Mouse (Mus musculus): ENCODE results near the gene Dnajc16. TPM values are rescaled to one million over a fixed set of nuclear protein-coding genes. Genes with fewer than 3 reads are reported as not detected.

Dnajc16 gene
- polyA plus RNA-seq, 1 experiment, result 9.1 TPM

DNA sequence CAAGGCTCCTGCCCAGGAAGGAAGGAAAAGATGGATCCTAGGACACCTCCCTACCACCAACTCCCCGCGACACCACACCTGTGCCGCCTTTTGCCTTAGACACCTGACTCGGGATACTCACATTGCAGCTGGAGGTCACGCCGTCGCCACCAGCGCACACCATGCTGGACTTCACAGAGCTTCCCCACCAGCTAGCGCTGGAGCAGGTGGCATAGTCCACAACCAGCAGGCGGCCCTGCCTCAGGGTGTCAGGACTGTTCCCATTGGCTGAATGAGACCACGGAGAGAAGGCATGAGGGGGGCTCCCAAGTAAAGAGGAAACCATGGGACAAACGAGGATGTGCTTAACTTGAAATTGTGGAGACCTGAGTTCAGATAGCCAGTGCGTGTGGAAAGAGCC lies 28.1 kb upstream of the Dnajc16 start:
- Histone ChIP-seq H3K9ac (ENCODE audit: low read depth, poor library complexity, severe bottlenecking) (no peak overlapping the region), H3K27me3 (ENCODE audit: control insufficient read depth, insufficient read depth, low read length, poor library complexity, severe bottlenecking) (no peaks in the 10 kb centered on the region), H3K4me1 (ENCODE audit: control insufficient read depth, insufficient read depth, low read length) (no peaks in the 10 kb centered on the region), H3K4me3 (ENCODE audit: low read depth, low read length) (no peak overlapping the region), H3K36me3 (ENCODE audit: control insufficient read depth, insufficient read depth, low read length, poor library complexity, severe bottlenecking) (no peaks in the 10 kb centered on the region), H3K9me3 (replicated peaks; ENCODE audit: control insufficient read depth, insufficient read depth, low read length, poor library complexity, severe bottlenecking) (no peaks in the 10 kb centered on the region), H3K27ac (ENCODE audit: insufficient read depth, low read length) (no peak overlapping the region)
- TF ChIP-seq EP300 (IDR thresholded peaks at IDR 0.05; ENCODE audit: insufficient read depth, low read depth, low read length) (no peak), POLR2A (IDR thresholded peaks at IDR 0.05; ENCODE audit: insufficient read depth, low read length) (no peak), CTCF (IDR thresholded peaks at IDR 0.05; ENCODE audit: low read depth, low read length) (no peak)

DNA sequence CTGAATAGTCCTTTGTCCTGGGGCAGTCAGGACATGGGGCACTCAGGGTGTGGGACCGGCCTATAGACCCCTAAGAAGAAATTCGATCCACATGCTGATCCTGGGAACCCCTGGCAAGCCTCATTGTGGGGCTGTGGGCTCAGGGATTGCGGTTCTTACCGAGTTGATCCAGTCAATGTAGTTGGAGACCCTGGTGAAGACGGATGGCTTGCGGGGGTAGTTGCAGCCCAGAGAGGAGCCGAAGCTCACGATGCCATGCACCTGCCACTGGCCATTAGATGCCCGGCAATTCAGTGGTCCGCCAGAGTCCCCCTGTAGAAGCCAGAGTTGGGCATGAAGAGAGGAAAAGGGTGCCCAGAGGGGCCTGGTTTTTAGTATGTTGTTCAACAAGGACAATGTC lies 27.0 kb upstream of the Dnajc16 start:
- TF ChIP-seq EP300 (IDR thresholded peaks at IDR 0.05; ENCODE audit: insufficient read depth, low read depth, low read length) (no peak), POLR2A (IDR thresholded peaks at IDR 0.05; ENCODE audit: insufficient read depth, low read length) (no peak), CTCF (IDR thresholded peaks at IDR 0.05; ENCODE audit: low read depth, low read length) (no peak)
- H3K9ac ChIP-seq (ENCODE audit: low read depth, poor library complexity, severe bottlenecking), result no peak overlapping the region
- H3K27me3 ChIP-seq (ENCODE audit: control insufficient read depth, insufficient read depth, low read length, poor library complexity, severe bottlenecking), result no peaks in the 10 kb centered on the region
- H3K36me3 ChIP-seq (ENCODE audit: control insufficient read depth, insufficient read depth, low read length, poor library complexity, severe bottlenecking), result no peaks in the 10 kb centered on the region
- no peak overlapping the region for H3K27ac ChIP-seq (ENCODE audit: insufficient read depth, low read length)
- H3K4me3 ChIP-seq (ENCODE audit: low read depth, low read length), result no peak overlapping the region
- H3K9me3 ChIP-seq (replicated peaks; ENCODE audit: control insufficient read depth, insufficient read depth, low read length, poor library complexity, severe bottlenecking), result no peaks in the 10 kb centered on the region
- no peaks in the 10 kb centered on the region for H3K4me1 ChIP-seq (ENCODE audit: control insufficient read depth, insufficient read depth, low read length)

DNA sequence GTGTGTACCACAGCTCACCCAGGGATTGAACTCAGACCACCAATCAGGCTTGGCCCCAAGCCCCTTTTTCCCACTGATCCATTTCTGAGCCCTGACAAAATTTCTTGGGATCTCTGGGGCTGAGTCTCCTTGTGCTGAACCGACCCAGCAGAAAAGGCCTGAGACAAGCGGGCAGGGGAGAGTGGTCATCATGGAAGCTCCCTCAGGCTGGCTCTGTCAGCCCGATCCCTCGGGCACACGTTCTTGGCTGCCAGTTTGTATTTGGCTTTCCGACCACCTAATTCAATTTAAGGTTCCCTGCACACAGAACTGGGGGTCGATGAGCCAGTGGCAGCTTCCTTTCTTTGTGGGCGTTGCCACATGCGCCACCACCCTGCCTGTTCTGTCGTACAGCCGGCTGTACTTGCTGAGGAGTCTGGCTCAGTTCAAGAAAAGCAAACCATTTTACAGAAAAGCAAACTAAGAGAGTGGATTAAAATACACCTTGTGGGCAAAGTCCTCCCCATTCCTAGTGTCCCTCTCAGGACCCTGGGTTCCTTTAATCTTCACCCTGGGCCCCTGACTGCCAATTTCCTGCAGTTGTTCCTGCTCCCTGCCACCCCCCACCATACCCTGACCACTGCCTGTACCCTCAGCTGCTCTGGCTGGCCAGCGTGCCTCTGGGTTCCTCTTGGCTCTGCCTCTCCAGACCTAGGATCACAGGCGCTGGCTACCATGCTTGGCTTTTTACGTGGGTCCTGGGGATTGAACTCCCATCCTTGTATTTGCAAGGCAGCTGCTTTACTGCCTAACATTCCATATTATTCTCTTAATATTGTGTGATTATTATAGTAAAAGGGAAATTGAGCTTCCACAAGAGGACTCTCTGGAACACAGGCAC lies 26.3 kb upstream of the Dnajc16 start:
- H3K4me1 ChIP-seq (ENCODE audit: control insufficient read depth, insufficient read depth, low read length), result no peaks in the 10 kb centered on the region
- no peak overlapping the region for H3K4me3 ChIP-seq (ENCODE audit: low read depth, low read length)
- no peaks in the 10 kb centered on the region for H3K27me3 ChIP-seq (ENCODE audit: control insufficient read depth, insufficient read depth, low read length, poor library complexity, severe bottlenecking)
- no peaks in the 10 kb centered on the region for H3K9me3 ChIP-seq (replicated peaks; ENCODE audit: control insufficient read depth, insufficient read depth, low read length, poor library complexity, severe bottlenecking)
- H3K27ac ChIP-seq (ENCODE audit: insufficient read depth, low read length), result no peak overlapping the region
- H3K9ac ChIP-seq (ENCODE audit: low read depth, poor library complexity, severe bottlenecking), result no peak overlapping the region
- TF ChIP-seq EP300 (IDR thresholded peaks at IDR 0.05; ENCODE audit: insufficient read depth, low read depth, low read length) (no peak), POLR2A (IDR thresholded peaks at IDR 0.05; ENCODE audit: insufficient read depth, low read length) (no peak), CTCF (IDR thresholded peaks at IDR 0.05; ENCODE audit: low read depth, low read length) (no peak)
- H3K36me3 ChIP-seq (ENCODE audit: control insufficient read depth, insufficient read depth, low read length, poor library complexity, severe bottlenecking), result no peaks in the 10 kb centered on the region

DNA sequence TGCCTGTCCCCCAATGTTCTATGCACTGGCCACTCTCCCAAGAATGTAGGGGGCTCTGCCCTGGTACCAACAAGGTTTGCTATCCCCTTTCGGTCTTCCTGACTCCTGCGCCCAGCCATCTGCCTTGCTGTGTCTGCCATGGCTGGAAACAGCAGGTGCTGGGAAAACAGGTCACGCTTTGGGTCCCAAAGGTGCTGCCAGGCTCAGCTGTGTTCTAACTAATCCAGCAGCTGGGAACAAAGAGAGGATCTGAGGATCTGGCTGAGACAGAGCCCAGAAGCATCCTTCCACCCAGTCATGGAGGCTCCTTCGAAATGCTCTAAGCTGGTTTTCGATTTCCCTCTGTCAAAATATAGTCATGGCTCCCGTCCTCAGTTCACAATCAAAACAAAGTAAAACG lies 25.5 kb upstream of the Dnajc16 start:
- Histone ChIP-seq H3K4me1 (ENCODE audit: control insufficient read depth, insufficient read depth, low read length) (no peaks in the 10 kb centered on the region), H3K4me3 (ENCODE audit: low read depth, low read length) (no peak overlapping the region), H3K9me3 (replicated peaks; ENCODE audit: control insufficient read depth, insufficient read depth, low read length, poor library complexity, severe bottlenecking) (no peaks in the 10 kb centered on the region), H3K9ac (ENCODE audit: low read depth, poor library complexity, severe bottlenecking) (no peak overlapping the region), H3K36me3 (ENCODE audit: control insufficient read depth, insufficient read depth, low read length, poor library complexity, severe bottlenecking) (no peaks in the 10 kb centered on the region), H3K27ac (ENCODE audit: insufficient read depth, low read length) (no peak overlapping the region), H3K27me3 (ENCODE audit: control insufficient read depth, insufficient read depth, low read length, poor library complexity, severe bottlenecking) (no peaks in the 10 kb centered on the region)
- no peak for TF ChIP-seq POLR2A (IDR thresholded peaks at IDR 0.05; ENCODE audit: insufficient read depth, low read length)
- no peak for TF ChIP-seq EP300 (IDR thresholded peaks at IDR 0.05; ENCODE audit: insufficient read depth, low read depth, low read length)
- no peak for TF ChIP-seq CTCF (IDR thresholded peaks at IDR 0.05; ENCODE audit: low read depth, low read length)

DNA sequence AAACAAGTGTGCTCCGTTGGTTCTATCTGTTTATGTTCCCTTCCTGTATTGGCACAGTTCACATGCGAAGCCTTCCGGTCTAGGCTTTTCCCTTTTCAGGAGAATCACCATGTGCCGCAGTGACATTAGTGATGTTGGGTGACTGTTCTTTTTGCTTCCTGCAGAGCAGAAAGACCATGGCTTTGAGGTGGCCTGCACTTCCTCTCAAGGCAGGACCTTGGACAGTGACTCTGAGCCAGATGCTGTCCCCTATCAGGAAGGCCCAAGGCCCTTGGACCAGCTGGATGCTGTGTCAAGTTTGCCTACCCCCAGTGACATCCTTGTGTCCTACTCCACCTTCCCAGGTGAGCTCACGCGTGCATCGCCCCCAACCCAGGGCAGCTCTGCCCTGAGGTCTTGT lies 20.6 kb upstream of the Dnajc16 start:
- Histone ChIP-seq H3K9ac (ENCODE audit: low read depth, poor library complexity, severe bottlenecking) (no peak overlapping the region), H3K36me3 (ENCODE audit: control insufficient read depth, insufficient read depth, low read length, poor library complexity, severe bottlenecking) (no peaks in the 10 kb centered on the region), H3K4me1 (ENCODE audit: control insufficient read depth, insufficient read depth, low read length) (no peaks in the 10 kb centered on the region), H3K9me3 (replicated peaks; ENCODE audit: control insufficient read depth, insufficient read depth, low read length, poor library complexity, severe bottlenecking) (no peaks in the 10 kb centered on the region), H3K4me3 (ENCODE audit: low read depth, low read length) (no peak overlapping the region), H3K27me3 (ENCODE audit: control insufficient read depth, insufficient read depth, low read length, poor library complexity, severe bottlenecking) (no peaks in the 10 kb centered on the region), H3K27ac (ENCODE audit: insufficient read depth, low read length) (no peak overlapping the region)
- TF ChIP-seq EP300 (IDR thresholded peaks at IDR 0.05; ENCODE audit: insufficient read depth, low read depth, low read length) (no peak), CTCF (IDR thresholded peaks at IDR 0.05; ENCODE audit: low read depth, low read length) (no peak), POLR2A (IDR thresholded peaks at IDR 0.05; ENCODE audit: insufficient read depth, low read length) (no peak)

GRCm38 (mm10) chr4:141810975-141811374 lies 20.2 kb upstream of the Dnajc16 start:
- TF ChIP-seq POLR2A (IDR thresholded peaks at IDR 0.05; ENCODE audit: insufficient read depth, low read length), result no peak
- no peak for TF ChIP-seq EP300 (IDR thresholded peaks at IDR 0.05; ENCODE audit: insufficient read depth, low read depth, low read length)
- TF ChIP-seq CTCF (IDR thresholded peaks at IDR 0.05; ENCODE audit: low read depth, low read length), result no peak
- Histone ChIP-seq H3K27ac (ENCODE audit: insufficient read depth, low read length) (no peak overlapping the region), H3K4me3 (ENCODE audit: low read depth, low read length) (no peak overlapping the region), H3K4me1 (ENCODE audit: control insufficient read depth, insufficient read depth, low read length) (no peaks in the 10 kb centered on the region), H3K9me3 (replicated peaks; ENCODE audit: control insufficient read depth, insufficient read depth, low read length, poor library complexity, severe bottlenecking) (no peaks in the 10 kb centered on the region), H3K36me3 (ENCODE audit: control insufficient read depth, insufficient read depth, low read length, poor library complexity, severe bottlenecking) (no peaks in the 10 kb centered on the region), H3K9ac (ENCODE audit: low read depth, poor library complexity, severe bottlenecking) (no peak overlapping the region), H3K27me3 (ENCODE audit: control insufficient read depth, insufficient read depth, low read length, poor library complexity, severe bottlenecking) (no peaks in the 10 kb centered on the region)

All from ES-Bruce4 (cell line).